Mouse (Mus musculus) hindbrain, embryonic 12.5 days (tissue): ENCODE data around the gene Ambra1. TPM values are rescaled to one million over a fixed set of nuclear protein-coding genes. Genes with fewer than 3 reads are reported as not detected.

Experiments
- ATAC-seq: fragments of 200-750 bp; cut with Nextera tagmentation; 2 replicates; pipeline ENCODE4 v1.8.0; 2017; ENCODE audit warnings: moderate TSS enrichment; ENCODE audit not compliant: low FRiP score
- H3K27ac ChIP-seq: fragments of 300-500 bp; sonication (generic); 2 replicates; pipeline ENCODE4 v1.5.1; 2016; ENCODE audit warnings: mild to moderate bottlenecking
- H3K27me3 ChIP-seq: fragments of 300-500 bp; sonication (generic); 2 replicates; pipeline ENCODE4 v1.6.1; 2016; ENCODE audit warnings: mild to moderate bottlenecking
- H3K36me3 ChIP-seq: fragments of 300-500 bp; sonication (generic); 2 replicates; pipeline ENCODE4 v1.6.1; 2016; ENCODE audit warnings: mild to moderate bottlenecking
- H3K4me1 ChIP-seq: fragments of 300-500 bp; sonication (generic); 2 replicates; pipeline ENCODE4 v1.6.1; 2016
- H3K4me2 ChIP-seq: fragments of 300-500 bp; sonication (generic); replicated peaks from 2 replicates; pipeline ENCODE4 v1.6.1; 2016; ENCODE audit warnings: mild to moderate bottlenecking
- H3K4me3 ChIP-seq: fragments of 300-500 bp; sonication (generic); 2 replicates; pipeline ENCODE4 v1.5.1; 2016; ENCODE audit warnings: mild to moderate bottlenecking
- H3K9ac ChIP-seq: fragments of 300-500 bp; sonication (generic); 2 replicates; pipeline ENCODE4 v1.6.1; 2016; ENCODE audit warnings: mild to moderate bottlenecking, moderate library complexity
- H3K9me3 ChIP-seq: fragments of 300-500 bp; sonication (generic); replicated peaks from 2 replicates; pipeline ENCODE4 v1.6.1; 2016; ENCODE audit warnings: mild to moderate bottlenecking
- WGBS: fragments of 180-500 bp; shearing (Covaris S2); methylation state at CpG from one replicate; pipeline ENCODE4 v1.1.7; 2016; 5-methylcytosine and 5-hydroxymethylcytosine counted together
- polyA plus RNA-seq: library from polyadenylated mRNA; unstranded; fragments of >200 nt; fragmentation: Nextera tagmentation; extraction: Ambion mirVana; gene quantifications from 2 replicates; pipeline ENCODE4 v1.2.1, GENCODE M21; 2016

The Ambra1 gene
- 24.8 and 25.0 TPM in 2 replicates for polyA plus RNA-seq

GRCm38 (mm10) chr2:91729971-91730821 lies at the start of gene Ambra1:
TSS of gene Ambra1 (plus strand) at chr2:91730134.
- peak; percentile 90 for ATAC-seq
- Histone ChIP-seq H3K4me2 (peak within 1 kb of the TSS; percentile 64), H3K9ac (peak within 1 kb of the TSS; percentile 93), H3K9me3 (no peaks in the 10 kb centered on the region), H3K36me3 (no peaks in the 10 kb centered on the region; the same call in 1 of the 2 replicates), H3K4me3 (peak within 1 kb of the TSS; percentile 89), H3K27ac (peak within 1 kb of the TSS; percentile 92), H3K4me1 (peaks cover 2% of the 10 kb centered on the region; the same call in 1 of the 2 replicates), H3K27me3 (no peaks in the 10 kb centered on the region)
- under 1% methylated on average over 68 of the region's 68 CpGs for WGBS

GRCm38 (mm10) chr2:91682850-91683249 lies 47.1 kb upstream of the Ambra1 start:
- H3K4me3 ChIP-seq: no peak overlapping the region
- no peaks in the 10 kb centered on the region for H3K9me3 ChIP-seq
- no peaks in the 10 kb centered on the region for H3K27me3 ChIP-seq
- 58% methylated on average over 4 of the region's 4 CpGs for WGBS
- no peaks in the 10 kb centered on the region for H3K4me1 ChIP-seq
- H3K27ac ChIP-seq: no peak overlapping the region
- ATAC-seq: no peak
- peaks cover 64% of the 10 kb centered on the region for H3K36me3 ChIP-seq
- no peak overlapping the region for H3K9ac ChIP-seq
- H3K4me2 ChIP-seq: no peak overlapping the region

GRCm38 (mm10) chr2:91683919-91684318 lies 46.0 kb upstream of the Ambra1 start:
- no peaks in the 10 kb centered on the region for H3K9me3 ChIP-seq
- no peak overlapping the region for H3K4me3 ChIP-seq
- no peak overlapping the region for H3K9ac ChIP-seq
- no peak overlapping the region for H3K27ac ChIP-seq
- H3K4me1 ChIP-seq: no peaks in the 10 kb centered on the region
- H3K36me3 ChIP-seq: peaks cover 62% of the 10 kb centered on the region
- WGBS: 80% methylated on average over 8 of the region's 8 CpGs
- no peaks in the 10 kb centered on the region for H3K27me3 ChIP-seq
- no peak for ATAC-seq
- H3K4me2 ChIP-seq: no peak overlapping the region

- 83% methylated on average over 7 of the region's 7 CpGs for WGBS
- no peak overlapping the region for H3K4me3 ChIP-seq
- no peak overlapping the region for H3K27ac ChIP-seq
- no peak for ATAC-seq
- H3K9me3 ChIP-seq: no peaks in the 10 kb centered on the region
- no peak overlapping the region for H3K9ac ChIP-seq
- H3K36me3 ChIP-seq: peaks cover 37% of the 10 kb centered on the region
- no peak overlapping the region for H3K4me2 ChIP-seq
- H3K4me1 ChIP-seq: no peaks in the 10 kb centered on the region
- H3K27me3 ChIP-seq: no peaks in the 10 kb centered on the region
Measured at GRCm38 (mm10) chr2:91689452-91689851, 40.5 kb upstream of the Ambra1 start.

DNA sequence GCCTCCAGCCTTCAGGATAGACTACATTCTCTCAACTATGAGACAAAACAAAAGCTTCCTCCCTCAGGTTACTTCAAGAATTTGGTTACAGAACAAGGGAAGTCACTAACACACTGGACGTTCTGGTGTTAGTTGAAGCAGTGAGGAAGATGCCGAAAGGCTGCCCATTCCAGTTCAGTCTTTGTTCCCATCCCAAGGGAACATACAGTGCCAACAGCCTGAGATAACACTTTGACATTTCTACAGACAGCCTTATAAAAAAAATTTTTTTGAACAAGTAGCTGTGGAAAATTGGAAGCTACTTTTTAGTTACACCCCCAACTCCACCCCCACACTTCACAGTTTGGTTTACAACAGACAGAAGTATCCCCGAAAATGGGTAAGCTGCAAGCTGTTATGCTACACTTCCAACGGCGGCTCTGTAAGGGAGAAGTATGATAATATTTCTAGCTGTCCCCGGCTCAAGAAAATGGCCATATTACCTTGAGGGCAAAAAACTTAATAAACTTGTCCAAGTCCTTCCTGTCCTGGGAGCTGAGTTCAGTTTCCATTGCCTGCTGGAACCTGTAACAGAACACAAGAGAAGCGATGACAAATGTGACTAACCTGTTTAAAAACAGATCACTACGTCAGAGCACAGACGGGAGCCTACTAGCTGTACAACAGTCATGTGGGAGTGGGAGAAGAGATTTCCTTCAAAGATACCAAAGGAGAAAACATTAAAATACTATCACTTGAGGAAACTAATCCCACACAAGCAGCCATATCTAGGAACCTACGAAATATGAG lies 34.3 kb upstream of the Ambra1 start:
- no peak overlapping the region for H3K4me3 ChIP-seq
- WGBS: 93% methylated on average over 10 of the region's 10 CpGs
- H3K36me3 ChIP-seq: peaks cover 18% of the 10 kb centered on the region
- no peak for ATAC-seq
- H3K9ac ChIP-seq: no peak overlapping the region
- H3K27me3 ChIP-seq: no peaks in the 10 kb centered on the region
- H3K4me1 ChIP-seq: no peaks in the 10 kb centered on the region
- no peaks in the 10 kb centered on the region for H3K9me3 ChIP-seq
- no peak overlapping the region for H3K27ac ChIP-seq
- no peak overlapping the region for H3K4me2 ChIP-seq

DNA sequence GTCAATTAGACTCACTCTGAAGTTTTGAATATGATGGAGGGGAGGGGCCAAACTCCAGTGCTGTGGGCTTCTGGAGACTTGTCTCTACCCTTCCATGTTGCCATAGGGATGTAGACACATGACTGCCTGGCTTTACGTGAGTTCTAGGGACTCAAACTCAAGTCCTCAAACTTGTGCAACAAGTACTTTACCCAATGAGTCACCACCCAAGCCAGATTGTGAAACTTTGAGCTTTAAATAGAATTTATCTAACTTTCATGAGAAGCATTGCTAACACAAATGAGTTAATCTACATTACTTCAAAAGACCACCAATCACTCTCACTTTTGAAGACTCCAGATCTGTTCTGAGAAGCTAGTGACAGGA lies 33.7 kb upstream of the Ambra1 start:
- no peak overlapping the region for H3K4me3 ChIP-seq
- no peak overlapping the region for H3K27ac ChIP-seq
- WGBS: 78% methylated on average over 1 of the region's 1 CpGs
- H3K9ac ChIP-seq: no peak overlapping the region
- H3K4me1 ChIP-seq: no peaks in the 10 kb centered on the region
- H3K36me3 ChIP-seq: peaks cover 18% of the 10 kb centered on the region
- no peaks in the 10 kb centered on the region for H3K27me3 ChIP-seq
- ATAC-seq: no peak
- H3K9me3 ChIP-seq: no peaks in the 10 kb centered on the region
- no peak overlapping the region for H3K4me2 ChIP-seq

- Histone ChIP-seq H3K27ac (no peak overlapping the region), H3K4me1 (no peaks in the 10 kb centered on the region), H3K36me3 (peaks cover 5% of the 10 kb centered on the region), H3K4me2 (no peak overlapping the region), H3K9me3 (no peaks in the 10 kb centered on the region), H3K27me3 (no peaks in the 10 kb centered on the region), H3K9ac (no peak overlapping the region), H3K4me3 (no peak overlapping the region)
- 86% methylated on average over 1 of the region's 1 CpGs for WGBS
- no peak for ATAC-seq
Measured at GRCm38 (mm10) chr2:91699225-91699624, 30.7 kb upstream of the Ambra1 start.

GRCm38 (mm10) chr2:91701366-91701765 lies 28.6 kb upstream of the Ambra1 start:
- Histone ChIP-seq H3K27ac (no peak overlapping the region), H3K4me1 (no peaks in the 10 kb centered on the region), H3K4me2 (no peak overlapping the region), H3K27me3 (no peaks in the 10 kb centered on the region), H3K36me3 (no peaks in the 10 kb centered on the region), H3K9ac (no peak overlapping the region), H3K9me3 (no peaks in the 10 kb centered on the region), H3K4me3 (no peak overlapping the region)
- ATAC-seq: no peak
- WGBS: 97% methylated on average over 2 of the region's 2 CpGs

GRCm38 (mm10) chr2:91705736-91706135 lies 24.2 kb upstream of the Ambra1 start:
- no peak overlapping the region for H3K4me2 ChIP-seq
- WGBS: 83% methylated on average over 6 of the region's 6 CpGs
- H3K27ac ChIP-seq: no peak overlapping the region
- no peaks in the 10 kb centered on the region for H3K9me3 ChIP-seq
- no peak overlapping the region for H3K9ac ChIP-seq
- no peak for ATAC-seq
- H3K4me1 ChIP-seq: peaks cover 10% of the 10 kb centered on the region
- H3K4me3 ChIP-seq: no peak overlapping the region
- H3K27me3 ChIP-seq: no peaks in the 10 kb centered on the region
- H3K36me3 ChIP-seq: no peaks in the 10 kb centered on the region

DNA sequence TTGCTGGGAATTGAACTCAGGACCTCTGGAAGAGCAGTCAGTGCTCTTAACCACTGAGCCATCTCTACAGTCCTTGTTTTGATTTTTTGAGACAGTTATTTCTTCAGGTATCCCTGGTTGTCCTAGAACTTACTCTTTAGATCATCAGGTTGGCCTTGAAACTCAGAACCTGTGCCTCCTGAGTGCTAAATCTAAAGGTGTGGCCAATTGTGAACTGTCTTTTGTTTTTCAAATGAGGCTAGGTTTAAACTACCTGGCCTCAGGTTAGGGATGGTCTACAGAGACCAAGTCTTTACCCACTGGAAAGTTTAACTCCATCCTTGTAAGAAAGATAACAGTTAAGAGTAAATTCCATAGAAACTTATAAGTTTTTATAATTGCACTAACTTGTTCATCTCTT lies 23.5 kb upstream of the Ambra1 start:
- Histone ChIP-seq H3K9me3 (no peaks in the 10 kb centered on the region), H3K36me3 (no peaks in the 10 kb centered on the region), H3K4me3 (no peak overlapping the region), H3K4me1 (peaks cover 12% of the 10 kb centered on the region), H3K27me3 (no peaks in the 10 kb centered on the region), H3K27ac (no peak overlapping the region), H3K9ac (no peak overlapping the region), H3K4me2 (no peak overlapping the region)
- ATAC-seq: no peak

- no peak for ATAC-seq
- Histone ChIP-seq H3K4me3 (no peak overlapping the region), H3K27ac (no peak overlapping the region), H3K4me2 (no peak overlapping the region), H3K27me3 (no peaks in the 10 kb centered on the region), H3K9ac (no peak overlapping the region), H3K36me3 (no peaks in the 10 kb centered on the region), H3K9me3 (no peaks in the 10 kb centered on the region), H3K4me1 (peaks cover 18% of the 10 kb centered on the region)
- 92% methylated on average over 6 of the region's 6 CpGs for WGBS
Measured at GRCm38 (mm10) chr2:91708361-91708760, 21.6 kb upstream of the Ambra1 start.

DNA sequence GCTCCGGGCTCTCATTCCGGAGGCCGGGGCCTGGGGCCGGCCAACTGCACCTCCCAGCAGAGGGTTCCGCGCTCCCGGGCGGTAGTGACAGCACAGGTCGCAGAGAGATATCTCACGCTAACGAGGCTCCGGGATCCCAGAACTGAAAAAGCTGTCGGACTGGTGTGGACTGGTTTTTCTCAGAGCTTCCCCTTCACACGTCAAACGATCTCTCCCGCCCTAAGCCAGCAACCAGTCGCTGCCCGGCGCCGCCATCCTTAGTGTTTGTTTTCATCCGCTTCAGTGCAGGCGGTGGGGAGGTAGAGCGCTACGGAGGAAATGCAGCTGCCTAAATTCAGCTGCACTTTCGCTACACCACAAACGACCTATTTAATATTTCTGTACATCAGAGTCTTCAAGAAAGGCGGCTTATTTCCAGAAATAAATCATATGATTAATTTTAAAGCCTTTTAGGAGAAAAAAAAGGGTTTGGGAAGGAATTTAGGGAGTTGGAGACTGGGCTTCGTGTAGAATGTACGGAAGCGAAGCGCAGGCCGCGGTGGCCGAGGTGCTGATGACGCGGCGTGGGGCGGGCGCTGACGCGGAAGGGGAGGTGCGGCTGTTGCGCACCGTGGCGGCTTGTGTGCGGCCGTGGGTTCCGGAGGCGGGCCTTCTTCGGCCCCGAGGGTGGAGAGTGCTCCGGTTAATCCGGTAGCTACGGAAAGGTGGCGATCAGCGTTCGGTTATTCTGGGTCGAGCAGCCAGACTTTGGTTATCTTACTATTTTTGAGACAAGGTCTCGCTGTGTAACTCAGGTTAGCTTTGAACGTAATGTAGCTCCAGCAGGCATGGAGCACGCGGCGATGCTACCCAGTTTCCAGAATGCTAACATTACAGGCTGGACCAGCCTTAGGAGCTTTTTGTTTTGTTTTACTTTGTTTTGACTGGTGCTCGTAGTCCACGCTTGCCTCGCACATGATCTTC lies 19.4 kb upstream of the Ambra1 start, which contains the start of the genes Atg13 and Harbi1:
Gene Atg13 (minus strand): TSS at position 305 of the 963 bp plus-strand sequence.
Gene Harbi1 (plus strand): TSS at position 581 of the 963 bp plus-strand sequence.
- WGBS: under 1% methylated on average over 66 of the region's 66 CpGs
- Histone ChIP-seq H3K4me2 (peak within 1 kb of the TSS; percentile 94), H3K4me3 (peak within 1 kb of the TSS; percentile 92), H3K36me3 (no peaks in the 10 kb centered on the region), H3K4me1 (peaks cover 18% of the 10 kb centered on the region), H3K9me3 (no peaks in the 10 kb centered on the region), H3K9ac (peak within 1 kb of the TSS; percentile 76), H3K27me3 (no peaks in the 10 kb centered on the region), H3K27ac (peak within 1 kb of the TSS; percentile 31)
- peak; percentile 99 for ATAC-seq
